Mouse (Mus musculus) induced T-regulatory cell, adult 2 months (primary cell): ENCODE data around the gene Crispld2.

ENCODE experiments used
- DNase-seq: peaks from one replicate; pipeline ENCODE4 v3.0.0-alpha.2; 2012; ENCODE audit warnings: low read depth

The Crispld2 gene

GRCm38 (mm10) chr8:120001712-120002111 lies 9.5 kb downstream of the Crispld2 start:
- no peak for DNase-seq

DNA sequence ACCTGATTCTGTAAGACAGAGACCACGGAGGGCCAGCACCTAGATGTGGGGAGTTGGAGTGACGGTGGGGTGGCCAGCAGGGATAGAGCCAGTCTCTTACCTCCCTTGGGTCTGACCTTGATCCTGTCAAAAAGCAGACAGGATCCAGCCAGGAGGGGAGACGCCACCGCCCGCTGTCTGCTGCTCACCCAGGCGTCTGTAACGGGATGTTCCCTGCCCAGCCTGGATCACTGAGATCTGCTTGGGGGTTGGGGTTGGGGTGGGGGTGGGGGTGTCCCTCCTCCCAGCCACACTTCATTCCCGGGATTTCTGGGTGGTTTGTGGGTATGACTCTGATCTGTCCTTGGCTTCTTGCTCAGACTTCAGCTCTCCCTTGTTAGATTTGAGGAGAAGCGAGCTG lies 10.1 kb downstream of the Crispld2 start:
- no peak for DNase-seq

DNA sequence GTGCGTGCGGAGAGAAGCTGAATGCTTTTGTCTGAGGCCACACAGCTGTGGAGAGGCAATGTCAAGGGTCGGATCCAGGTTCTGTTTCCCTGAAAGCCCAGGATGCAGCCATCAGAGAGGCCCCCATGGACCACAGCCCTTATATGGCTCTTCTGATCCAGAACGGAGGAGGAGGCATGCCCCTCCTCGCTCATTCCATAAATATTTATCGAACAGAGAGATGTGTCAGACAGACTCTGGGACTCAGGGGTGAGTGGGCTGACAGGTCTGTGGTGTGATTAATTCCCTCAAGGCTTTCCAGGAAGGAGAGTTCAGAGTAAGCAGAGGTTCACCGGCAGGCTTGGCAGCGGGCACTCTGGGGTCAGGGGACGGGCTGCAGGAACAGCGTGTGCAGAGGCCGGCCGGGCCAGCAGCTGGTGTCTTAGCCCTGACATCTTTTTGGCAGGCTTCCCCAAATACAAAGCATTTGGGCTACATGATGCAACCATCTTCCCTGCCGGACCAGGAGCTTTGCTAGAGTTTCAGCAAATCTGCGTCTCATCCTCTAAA lies 12.0 kb downstream of the Crispld2 start:
- no peak for DNase-seq

DNA sequence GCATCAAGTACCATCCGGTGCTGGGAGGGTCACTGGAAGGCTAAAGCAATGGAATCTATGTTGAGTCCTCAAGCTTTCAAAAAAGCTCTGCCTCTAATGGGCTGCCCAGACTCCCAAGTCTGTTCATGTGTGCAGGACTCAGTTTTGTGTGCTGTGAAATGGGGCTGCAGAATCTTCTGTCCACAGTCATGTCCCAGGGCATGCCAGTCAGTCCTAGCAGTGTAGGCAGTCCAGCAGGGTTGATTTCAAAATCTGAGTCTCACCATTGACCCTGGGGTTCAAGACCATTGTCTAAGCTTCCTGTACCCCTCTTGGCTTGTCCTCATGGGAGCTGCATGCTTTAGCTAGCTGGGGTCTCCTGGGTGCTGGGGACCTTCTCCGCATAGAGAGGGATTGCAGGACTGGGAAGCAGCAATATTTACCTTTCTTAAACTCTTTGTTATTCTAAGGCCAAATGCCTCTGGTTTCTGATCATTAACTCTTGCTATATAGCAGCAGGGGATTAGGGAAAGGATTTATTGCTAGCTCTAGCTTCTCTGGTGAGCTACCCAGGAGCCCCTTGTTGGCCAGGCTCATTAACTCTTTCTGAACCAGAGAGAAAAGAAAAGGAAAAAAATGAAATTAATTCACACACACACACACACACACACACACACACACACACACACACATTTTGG lies 12.6 kb downstream of the Crispld2 start:
- DNase-seq: no peak

DNA sequence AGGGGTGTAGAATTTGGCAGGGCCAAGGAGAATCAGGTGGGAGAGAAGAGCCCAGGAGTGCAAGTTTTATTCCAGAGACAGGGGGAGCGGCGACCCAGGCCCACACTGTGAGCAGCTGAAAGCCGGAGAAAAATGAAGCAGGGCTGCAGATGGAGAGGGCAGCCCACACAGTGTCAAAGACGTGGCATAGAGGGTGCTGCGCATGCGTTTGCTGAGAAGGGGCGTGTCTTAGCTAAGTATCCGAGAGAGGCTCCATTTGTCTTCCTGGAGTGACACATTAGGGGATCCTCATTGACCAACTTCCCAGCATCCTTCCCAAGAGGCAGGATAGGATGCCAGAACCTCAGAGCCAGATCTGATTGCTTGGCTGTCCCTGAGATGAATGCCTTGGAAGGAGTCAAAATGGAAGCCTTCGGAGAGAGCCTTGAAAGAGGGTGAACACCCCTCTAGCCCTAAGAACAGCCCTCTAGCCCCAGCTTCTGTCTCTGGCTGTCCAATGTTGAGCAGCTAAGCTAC lies 14.5 kb downstream of the Crispld2 start:
- no peak for DNase-seq

GRCm38 (mm10) chr8:120007178-120007577 lies 14.9 kb downstream of the Crispld2 start:
- no peak for DNase-seq

- DNase-seq: no peak
These were observed 17.0 kb downstream of the Crispld2 start for GRCm38 (mm10) chr8:120009284-120009683.

DNA sequence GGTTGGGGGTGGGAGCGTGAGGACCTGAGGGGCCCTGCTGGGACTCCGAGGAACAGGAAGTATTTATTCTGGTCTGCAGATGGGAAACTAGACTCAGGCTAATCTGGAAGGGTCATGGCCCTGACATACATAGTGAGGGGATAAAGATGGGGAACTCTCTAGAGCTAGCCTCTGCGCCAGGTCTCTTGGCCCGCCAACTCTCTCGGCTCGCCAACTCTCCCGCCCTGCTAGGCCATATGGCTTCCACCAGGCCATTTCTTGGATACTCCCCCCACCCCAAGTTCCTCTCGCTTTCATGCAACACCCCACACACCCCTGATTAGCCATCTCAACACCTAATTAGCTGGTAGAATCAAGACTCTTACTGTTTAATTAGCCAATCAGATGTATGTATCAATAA lies 20.3 kb downstream of the Crispld2 start:
- no peak for DNase-seq

- peak; percentile 21 for DNase-seq
These were observed 20.7 kb downstream of the Crispld2 start for GRCm38 (mm10) chr8:120012927-120013326.

- no peak for DNase-seq
These were observed 22.2 kb downstream of the Crispld2 start for GRCm38 (mm10) chr8:120014267-120015023.

DNA sequence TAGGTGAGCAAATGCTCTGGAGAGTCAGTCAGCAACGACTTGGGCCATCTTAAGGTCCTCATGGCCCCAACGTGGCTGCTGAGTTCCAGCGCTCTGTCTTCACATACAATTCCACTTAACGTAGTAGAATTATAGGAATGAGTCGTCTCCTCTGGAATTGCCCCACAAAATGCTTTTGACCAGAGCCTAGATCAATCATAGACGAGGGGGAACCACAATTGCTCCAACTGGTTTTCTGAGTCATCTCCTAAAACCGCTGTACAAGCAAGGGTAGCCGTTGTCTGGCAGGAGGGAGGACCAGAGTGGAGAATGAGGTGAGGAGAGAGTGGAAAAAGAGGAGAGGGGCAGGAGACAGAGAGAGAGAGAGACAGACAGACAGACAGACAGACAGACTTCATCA lies 23.7 kb downstream of the Crispld2 start:
- DNase-seq: no peak

DNA sequence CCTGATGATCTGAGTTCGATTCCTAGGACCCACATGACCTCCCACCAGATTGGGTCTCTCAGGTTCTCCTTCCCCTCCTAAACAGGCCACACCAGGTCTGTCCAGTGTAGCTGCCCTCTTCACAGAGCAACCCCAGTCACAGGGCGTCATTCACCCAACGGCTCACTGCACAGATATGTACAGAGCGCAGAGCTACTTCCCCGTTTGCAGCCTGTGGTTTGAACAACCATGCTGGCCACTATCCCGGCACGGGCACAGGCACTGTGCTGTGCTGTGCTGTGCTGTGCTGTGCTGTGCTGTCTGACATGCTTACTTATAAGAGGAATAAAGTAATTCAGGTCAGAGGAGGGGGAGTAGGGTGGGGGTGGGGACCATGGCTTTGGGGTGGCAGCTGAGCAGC lies 24.2 kb downstream of the Crispld2 start:
- no peak for DNase-seq

- DNase-seq: no peak
These were observed 25.1 kb downstream of the Crispld2 start for GRCm38 (mm10) chr8:120017349-120017748.

DNA sequence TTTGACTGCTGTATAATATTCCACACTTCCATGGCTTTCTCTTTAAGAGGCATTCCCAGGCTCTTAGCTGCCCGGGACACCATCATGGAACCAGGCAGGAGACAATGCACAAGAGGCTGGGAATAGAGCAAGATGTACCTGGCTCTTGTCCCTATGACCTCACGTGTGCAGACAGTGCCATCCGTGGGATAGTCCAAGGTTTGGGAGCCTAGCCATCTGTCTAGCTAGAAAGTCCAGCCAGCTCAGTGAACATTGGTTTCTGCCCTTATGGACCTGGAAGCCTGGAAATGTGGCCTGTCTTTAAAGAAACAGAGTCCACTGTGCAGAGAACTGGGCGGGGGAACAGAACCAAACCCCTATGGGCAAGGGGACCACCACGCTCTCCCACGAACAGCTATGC lies 25.5 kb downstream of the Crispld2 start:
- DNase-seq: no peak

DNA sequence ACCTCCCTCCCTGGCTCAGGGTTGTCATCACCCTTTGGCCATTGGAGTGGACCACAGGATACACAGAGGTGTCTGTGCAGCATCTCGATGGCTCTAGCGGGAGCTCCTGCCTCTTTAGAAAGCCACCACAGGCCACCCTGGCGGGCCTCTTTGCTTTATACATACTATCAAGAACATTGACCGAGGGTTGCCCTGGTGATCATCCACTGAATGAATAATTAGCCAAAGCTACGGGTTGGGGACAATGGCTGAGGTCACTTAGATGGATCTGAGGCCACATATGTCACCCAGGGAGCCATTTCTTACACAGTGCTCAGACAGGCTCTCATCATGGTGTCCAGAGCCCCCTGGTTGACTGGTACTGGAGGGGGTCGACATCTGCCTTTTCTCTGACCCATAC lies 26.1 kb downstream of the Crispld2 start:
- no peak for DNase-seq

GRCm38 (mm10) chr8:120019297-120019696 lies 27.1 kb downstream of the Crispld2 start:
- DNase-seq: no peak

DNA sequence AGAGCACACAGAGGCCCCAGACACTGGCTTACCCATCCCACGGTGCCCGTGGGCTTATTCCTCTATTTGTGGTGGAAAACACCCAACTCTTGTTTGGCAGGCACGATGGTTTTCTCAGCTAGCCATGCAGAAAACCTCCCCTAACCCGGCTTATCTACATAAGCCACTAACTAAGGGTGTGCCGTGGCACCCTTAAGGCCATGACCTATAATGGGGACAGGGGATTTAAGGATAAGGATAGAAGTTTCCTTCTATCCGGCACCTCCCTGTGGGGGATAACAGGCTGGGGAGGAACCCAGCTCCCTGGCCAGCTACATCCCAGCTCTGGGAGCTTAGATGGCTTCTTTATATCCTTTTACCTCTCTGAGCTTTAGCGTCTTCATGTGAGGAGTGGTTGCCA lies 28.1 kb downstream of the Crispld2 start:
- DNase-seq: no peak

- DNase-seq: no peak
These were observed 34.0 kb downstream of the Crispld2 start for GRCm38 (mm10) chr8:120026199-120026598.

GRCm38 (mm10) chr8:120026991-120027390 lies 34.8 kb downstream of the Crispld2 start:
- DNase-seq: no peak

- no peak for DNase-seq
These were observed 38.2 kb downstream of the Crispld2 start for GRCm38 (mm10) chr8:120030447-120030846.

DNA sequence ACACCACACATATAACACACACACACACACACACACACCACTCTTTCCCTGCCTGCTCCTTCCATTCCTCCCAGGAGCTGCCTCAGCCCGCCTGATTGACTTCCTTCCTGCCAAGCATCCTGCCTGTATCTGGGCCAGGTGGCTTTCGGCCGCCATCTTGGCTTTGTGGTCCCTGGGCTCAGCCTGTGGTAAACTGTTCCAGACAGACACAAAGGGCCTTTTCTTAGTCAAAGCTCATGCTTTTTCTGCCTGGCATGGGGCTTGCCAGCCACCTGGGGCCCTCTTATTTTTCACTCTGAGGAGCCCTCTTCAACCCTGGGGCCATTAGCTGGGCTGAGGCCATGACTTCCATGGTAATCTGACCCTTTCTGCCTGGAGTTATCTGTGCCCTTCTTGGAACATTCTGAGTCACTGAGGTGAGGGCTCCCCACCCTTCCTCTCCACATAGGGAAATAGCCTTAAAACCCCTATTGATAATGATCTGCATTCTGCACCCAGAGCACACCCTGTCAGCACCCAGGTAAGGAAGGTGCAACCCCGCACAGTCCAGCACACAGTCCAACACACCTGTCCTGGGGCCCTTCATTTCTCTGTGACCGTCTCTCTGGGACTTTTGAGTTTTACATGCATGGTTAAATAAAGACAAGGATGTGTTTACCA lies 40.4 kb downstream of the Crispld2 start:
- DNase-seq: peak; percentile 19

DNA sequence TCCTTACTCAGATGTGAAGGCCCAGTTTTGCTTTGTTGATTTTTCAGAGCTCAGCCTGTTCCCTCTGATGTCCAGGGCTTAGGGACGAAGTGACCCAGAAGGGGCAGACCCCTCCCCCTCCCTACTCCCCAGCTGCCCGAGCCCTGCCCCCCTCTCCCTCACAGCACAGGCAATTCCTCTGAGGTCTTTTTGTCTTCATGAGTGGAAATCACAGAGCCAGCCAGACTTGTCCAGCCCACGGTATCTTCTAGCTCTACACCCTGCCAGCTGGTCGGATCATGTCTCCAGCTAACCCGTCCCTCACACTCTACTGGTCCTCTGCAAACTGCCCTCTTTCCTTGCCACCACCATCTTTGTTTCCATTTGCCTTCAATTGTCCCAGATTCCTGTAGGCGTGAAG lies 42.2 kb downstream of the Crispld2 start:
- no peak for DNase-seq

GRCm38 (mm10) chr8:120036111-120036510 lies 43.9 kb downstream of the Crispld2 start:
- DNase-seq: no peak
